Mouse (Mus musculus): ENCODE results near the gene Kctd19. TPM values are rescaled to one million over a fixed set of nuclear protein-coding genes. Genes with fewer than 3 reads are reported as not detected.

The Kctd19 gene
- polyA plus RNA-seq, 1 experiment from 2014 or later, result 0.16 TPM

GRCm38 (mm10) chr8:105408331-105408730, 5.0 kb downstream of the Kctd19 start:
- peaks cover 12% of the 10 kb centered on the region for H3K27me3 ChIP-seq (replicated peaks; ENCODE audit: low read depth, poor library complexity, severe bottlenecking)
- peaks cover 3% of the 10 kb centered on the region for H3K4me1 ChIP-seq
- H3K9me3 ChIP-seq, result 0 out of 2 replicates have a peak, but pooled peaks cover under 1% of the 10 kb centered on the region
- 67% methylated on average over 7 of the region's 7 CpGs for WGBS
- H3K36me3 ChIP-seq (replicated peaks), result no peaks in the 10 kb centered on the region
- H3K4me3 ChIP-seq, result no peak overlapping the region
- no peak overlapping the region for H3K27ac ChIP-seq (replicated peaks)
- no peak for DNase-seq (ENCODE audit: low spot score)

GRCm38 (mm10) chr8:105406416-105406815, 6.9 kb downstream of the Kctd19 start:
- WGBS, result 83% methylated on average over 10 of the region's 10 CpGs
- H3K9me3 ChIP-seq, result no peaks in the 10 kb centered on the region
- H3K27me3 ChIP-seq (replicated peaks; ENCODE audit: low read depth, poor library complexity, severe bottlenecking), result no peaks in the 10 kb centered on the region; the same call in 1 of the 2 replicates

GRCm38 (mm10) chr8:105404496-105404895, 8.8 kb downstream of the Kctd19 start:
- Histone ChIP-seq H3K4me3 (no peak overlapping the region), H3K27ac (replicated peaks) (no peak overlapping the region), H3K9me3 (0 out of 2 replicates have a peak, but pooled peaks cover 3% of the 10 kb centered on the region), H3K36me3 (replicated peaks) (no peaks in the 10 kb centered on the region), H3K27me3 (replicated peaks; ENCODE audit: low read depth, poor library complexity, severe bottlenecking) (no peaks in the 10 kb centered on the region), H3K4me1 (no peaks in the 10 kb centered on the region)
- 76% methylated on average over 1 of the region's 1 CpGs for WGBS
- DNase-seq (ENCODE audit: low spot score), result no peak

More at GRCm38 (mm10) chr8:105406416-105406815, 6.9 kb downstream of the Kctd19 start:
- no peaks in the 10 kb centered on the region for H3K36me3 ChIP-seq (replicated peaks)
- no peak overlapping the region for H3K4me3 ChIP-seq
- no peak for DNase-seq (ENCODE audit: low spot score)
- no peaks in the 10 kb centered on the region for H3K4me1 ChIP-seq
- no peak overlapping the region for H3K27ac ChIP-seq (replicated peaks)

GRCm38 (mm10) chr8:105403467-105403866, 9.8 kb downstream of the Kctd19 start:
- DNase-seq (ENCODE audit: low spot score), result no peak
- WGBS, result 92% methylated on average over 8 of the region's 8 CpGs

GRCm38 (mm10) chr8:105400016-105400415, 13.3 kb downstream of the Kctd19 start:
- Histone ChIP-seq H3K27me3 (replicated peaks; ENCODE audit: low read depth, poor library complexity, severe bottlenecking) (no peaks in the 10 kb centered on the region), H3K36me3 (replicated peaks) (no peaks in the 10 kb centered on the region), H3K4me1 (no peaks in the 10 kb centered on the region), H3K9me3 (0 out of 2 replicates have a peak, but pooled peaks cover 3% of the 10 kb centered on the region), H3K4me3 (no peak overlapping the region), H3K27ac (replicated peaks) (no peak overlapping the region)
- 89% methylated on average over 5 of the region's 5 CpGs for WGBS
- no peak for DNase-seq (ENCODE audit: low spot score)

More at GRCm38 (mm10) chr8:105403467-105403866, 9.8 kb downstream of the Kctd19 start:
- no peak overlapping the region for H3K27ac ChIP-seq (replicated peaks)
- 0 out of 2 replicates have a peak, but pooled peaks cover 3% of the 10 kb centered on the region for H3K9me3 ChIP-seq
- H3K27me3 ChIP-seq (replicated peaks; ENCODE audit: low read depth, poor library complexity, severe bottlenecking), result no peaks in the 10 kb centered on the region
- no peak overlapping the region for H3K4me3 ChIP-seq
- H3K4me1 ChIP-seq, result no peaks in the 10 kb centered on the region
- no peaks in the 10 kb centered on the region for H3K36me3 ChIP-seq (replicated peaks)

- Histone ChIP-seq H3K4me3 (no peak overlapping the region), H3K27ac (replicated peaks) (no peak overlapping the region), H3K36me3 (replicated peaks) (no peaks in the 10 kb centered on the region), H3K9me3 (0 out of 2 replicates have a peak, but pooled peaks cover 3% of the 10 kb centered on the region), H3K4me1 (no peaks in the 10 kb centered on the region), H3K27me3 (replicated peaks; ENCODE audit: low read depth, poor library complexity, severe bottlenecking) (no peaks in the 10 kb centered on the region)
- no peak for DNase-seq (ENCODE audit: low spot score)
- WGBS, result 38% methylated on average over 3 of the region's 3 CpGs
Measured at GRCm38 (mm10) chr8:105397747-105398146, 15.6 kb downstream of the Kctd19 start.

GRCm38 (mm10) chr8:105393915-105394314, 19.4 kb downstream of the Kctd19 start:
- no peaks in the 10 kb centered on the region for H3K36me3 ChIP-seq (replicated peaks)
- WGBS, result 74% methylated on average over 7 of the region's 7 CpGs
- H3K4me1 ChIP-seq, result no peaks in the 10 kb centered on the region
- H3K27me3 ChIP-seq (replicated peaks; ENCODE audit: low read depth, poor library complexity, severe bottlenecking), result no peaks in the 10 kb centered on the region
- no peak overlapping the region for H3K4me3 ChIP-seq
- no peak overlapping the region; the same call in 1 of the 2 replicates for H3K27ac ChIP-seq (replicated peaks)
- no peak for DNase-seq (ENCODE audit: low spot score)
- no peaks in the 10 kb centered on the region for H3K9me3 ChIP-seq

GRCm38 (mm10) chr8:105393089-105393787, 20.1 kb downstream of the Kctd19 start:
- Histone ChIP-seq H3K27ac (replicated peaks) (no peak overlapping the region), H3K36me3 (replicated peaks) (no peaks in the 10 kb centered on the region), H3K9me3 (no peaks in the 10 kb centered on the region), H3K4me3 (no peak overlapping the region), H3K27me3 (replicated peaks; ENCODE audit: low read depth, poor library complexity, severe bottlenecking) (no peaks in the 10 kb centered on the region), H3K4me1 (peaks cover 1% of the 10 kb centered on the region)
- WGBS, result 86% methylated on average over 12 of the region's 12 CpGs
- DNase-seq (ENCODE audit: low spot score), result no peak

GRCm38 (mm10) chr8:105389096-105389495, 24.2 kb downstream of the Kctd19 start:
- 89% methylated on average over 6 of the region's 6 CpGs for WGBS
- no peaks in the 10 kb centered on the region for H3K9me3 ChIP-seq
- no peak for DNase-seq (ENCODE audit: low spot score)
- no peaks in the 10 kb centered on the region for H3K27me3 ChIP-seq (replicated peaks; ENCODE audit: low read depth, poor library complexity, severe bottlenecking)
- H3K36me3 ChIP-seq (replicated peaks), result no peaks in the 10 kb centered on the region
- peaks cover 13% of the 10 kb centered on the region for H3K4me1 ChIP-seq
- no peak overlapping the region for H3K27ac ChIP-seq (replicated peaks)
- no peak overlapping the region for H3K4me3 ChIP-seq

GRCm38 (mm10) chr8:105387151-105387550, 26.2 kb downstream of the Kctd19 start:
- H3K4me1 ChIP-seq, result peaks cover 13% of the 10 kb centered on the region
- no peak for DNase-seq (ENCODE audit: low spot score)
- WGBS, result 70% methylated on average over 1 of the region's 1 CpGs
- H3K36me3 ChIP-seq (replicated peaks), result no peaks in the 10 kb centered on the region
- H3K27me3 ChIP-seq (replicated peaks; ENCODE audit: low read depth, poor library complexity, severe bottlenecking), result no peaks in the 10 kb centered on the region
- H3K4me3 ChIP-seq, result no peak overlapping the region
- no peaks in the 10 kb centered on the region for H3K9me3 ChIP-seq
- no peak overlapping the region for H3K27ac ChIP-seq (replicated peaks)

- no peak overlapping the region for H3K27ac ChIP-seq (replicated peaks)
- 97% methylated on average over 2 of the region's 2 CpGs for WGBS
- no peak for DNase-seq (ENCODE audit: low spot score)
- no peak overlapping the region for H3K4me3 ChIP-seq
- H3K27me3 ChIP-seq (replicated peaks; ENCODE audit: low read depth, poor library complexity, severe bottlenecking), result no peaks in the 10 kb centered on the region
- H3K36me3 ChIP-seq (replicated peaks), result no peaks in the 10 kb centered on the region
- H3K4me1 ChIP-seq, result peaks cover 13% of the 10 kb centered on the region
- no peaks in the 10 kb centered on the region for H3K9me3 ChIP-seq
Measured at GRCm38 (mm10) chr8:105384070-105384469, 29.2 kb downstream of the Kctd19 start.

- no peak overlapping the region for H3K4me3 ChIP-seq
- DNase-seq (ENCODE audit: low spot score), result no peak
- 87% methylated on average over 12 of the region's 12 CpGs for WGBS
- H3K27ac ChIP-seq (replicated peaks), result no peak overlapping the region
- H3K9me3 ChIP-seq, result no peaks in the 10 kb centered on the region
- H3K36me3 ChIP-seq (replicated peaks), result no peaks in the 10 kb centered on the region
- no peaks in the 10 kb centered on the region for H3K27me3 ChIP-seq (replicated peaks; ENCODE audit: low read depth, poor library complexity, severe bottlenecking)
- peaks cover 7% of the 10 kb centered on the region for H3K4me1 ChIP-seq
Measured at GRCm38 (mm10) chr8:105380308-105380707, 33.0 kb downstream of the Kctd19 start.

- H3K27ac ChIP-seq (replicated peaks), result no peak overlapping the region
- H3K27me3 ChIP-seq (replicated peaks; ENCODE audit: low read depth, poor library complexity, severe bottlenecking), result 0 out of 2 replicates have a peak, but pooled peaks cover 5% of the 10 kb centered on the region
- peaks cover 16% of the 10 kb centered on the region for H3K4me1 ChIP-seq
- no peak overlapping the region for H3K4me3 ChIP-seq
- no peaks in the 10 kb centered on the region; the same call in 1 of the 2 replicates for H3K36me3 ChIP-seq (replicated peaks)
- no peaks in the 10 kb centered on the region for H3K9me3 ChIP-seq
- 85% methylated on average over 19 of the region's 19 CpGs for WGBS
- DNase-seq (ENCODE audit: low spot score), result no peak
Measured at GRCm38 (mm10) chr8:105378673-105379072, 34.6 kb downstream of the Kctd19 start.
